30 mouse cellular contexts compared by ENCODE assay signal in genomic region chr7:140707536-140708284, GRCm38 (mm10). TPM values are rescaled to one million over a fixed set of nuclear protein-coding genes. Genes with fewer than 3 reads are reported as not detected.
"Had no signal": no experiment of that assay in that cellular context is flagged by ENCODE, and none has a peak within 500 bp of the region (broad histone marks: within the 10 kb centered on the region; RNA-seq: fewer than 3 reads in every experiment).

No protein-coding gene starts in this region.

- H3K27me3 ChIP-seq: kidney, embryonic 15.5 days; limb, embryonic 12.5 days; limb, embryonic 15.5 days; lung, embryonic 15.5 days; megakaryocyte, embryonic 14.5 days; midbrain, embryonic 13.5 days; neural tube, embryonic 13.5 days; stomach, embryonic 15.5 days had no signal

- H3K4me1 ChIP-seq: kidney, embryonic 15.5 days; limb, embryonic 12.5 days; limb, embryonic 15.5 days; lung, embryonic 15.5 days; megakaryocyte, embryonic 14.5 days; midbrain, embryonic 10.5 days; midbrain, embryonic 13.5 days; stomach, embryonic 15.5 days had no signal

- H3K27ac ChIP-seq: kidney, embryonic 15.5 days; left cerebral cortex, adult 2 months; limb, embryonic 12.5 days; limb, embryonic 15.5 days; liver, embryonic 14.5 days; lung, embryonic 15.5 days; midbrain, embryonic 10.5 days; midbrain, embryonic 13.5 days; neural tube, embryonic 13.5 days; stomach, embryonic 15.5 days had no signal

- H3K9ac ChIP-seq: kidney, embryonic 15.5 days; limb, embryonic 12.5 days; limb, embryonic 15.5 days; liver, embryonic 14.5 days; lung, embryonic 15.5 days; midbrain, embryonic 13.5 days; neural tube, embryonic 13.5 days; stomach, embryonic 15.5 days had no signal

- H3K4me3 ChIP-seq: kidney, embryonic 15.5 days; left cerebral cortex, adult 2 months; limb, embryonic 12.5 days; limb, embryonic 15.5 days; lung, embryonic 15.5 days; megakaryocyte, embryonic 14.5 days; midbrain, embryonic 10.5 days; midbrain, embryonic 13.5 days; myocyte; neural tube, embryonic 13.5 days; stomach, embryonic 15.5 days had no signal

- H3K36me3 ChIP-seq: kidney, embryonic 15.5 days; limb, embryonic 12.5 days; limb, embryonic 15.5 days; lung, embryonic 15.5 days; midbrain, embryonic 10.5 days; midbrain, embryonic 13.5 days; neural tube, embryonic 13.5 days; stomach, embryonic 15.5 days had no signal

- DNase-seq: kidney, adult 8-10 months; kidney, postnatal 10 days; kidney, postnatal 36 days; layer of hippocampus, postnatal 36 days; lung, adult 18-20 months; lung, postnatal 10 days; lung, postnatal 36 days; retina, postnatal 1 day; right cerebral cortex, postnatal 25 days; spleen, adult 18-20 months; thymus, postnatal 25 days had no signal

RNA-seq across cellular contexts. Expression of gene Olfr541, which starts 10.6 kb away (rescaled TPM):
- total RNA-seq: layer of hippocampus, postnatal 10 days; layer of hippocampus, postnatal 36 days; left cerebral cortex, adult 2 months; left cerebral cortex, postnatal 10 days; left cerebral cortex, postnatal 36 days; monocyte, adult 5-6 weeks; neutrophil, adult 5-6 weeks had no signal
- polyA plus RNA-seq: kidney, embryonic 15.5 days; limb, embryonic 12.5 days; limb, embryonic 15.5 days; liver, embryonic 14.5 days; lung, embryonic 15.5 days; midbrain, embryonic 10.5 days; midbrain, embryonic 13.5 days; midbrain, embryonic 16.5 days; myocyte; neural tube, embryonic 13.5 days; stomach, embryonic 15.5 days; thymus, postnatal 0 days had no signal

RNA-seq across cellular contexts. Expression of gene Olfr45, which starts 26.0 kb away (rescaled TPM):
- total RNA-seq: left cerebral cortex, adult 2 months; left cerebral cortex, postnatal 36 days; monocyte, adult 5-6 weeks; neutrophil, adult 5-6 weeks had no signal
- polyA plus RNA-seq: kidney, embryonic 15.5 days; limb, embryonic 12.5 days; limb, embryonic 15.5 days; liver, embryonic 14.5 days; lung, embryonic 15.5 days; midbrain, embryonic 10.5 days; midbrain, embryonic 13.5 days; midbrain, embryonic 16.5 days; myocyte; neural tube, embryonic 13.5 days; stomach, embryonic 15.5 days; thymus, postnatal 0 days had no signal

RNA-seq across cellular contexts. Expression of gene Olfr539, which starts 48.0 kb away (rescaled TPM):
- total RNA-seq: monocyte, adult 5-6 weeks had no signal
- polyA plus RNA-seq: kidney, embryonic 15.5 days; limb, embryonic 12.5 days; liver, embryonic 14.5 days; lung, embryonic 15.5 days; midbrain, embryonic 10.5 days; myocyte; thymus, postnatal 0 days had no signal

RNA-seq across cellular contexts. Expression of gene Cyp2e1, which starts 55.8 kb away (rescaled TPM):
- total RNA-seq: layer of hippocampus, postnatal 10 days; layer of hippocampus, postnatal 36 days; left cerebral cortex, adult 2 months; left cerebral cortex, postnatal 10 days; left cerebral cortex, postnatal 36 days; monocyte, adult 5-6 weeks; neutrophil, adult 5-6 weeks had no signal
- polyA plus RNA-seq: limb, embryonic 12.5 days; limb, embryonic 15.5 days; midbrain, embryonic 10.5 days; midbrain, embryonic 13.5 days; midbrain, embryonic 16.5 days; myocyte; neural tube, embryonic 13.5 days had no signal
